Mouse (Mus musculus) bone marrow, adult 2 months (tissue): ENCODE measurements around the gene Cyp3a11.

Experiments
- CTCF ChIP-seq: fragments of 200-500 bp; IDR thresholded peaks from 2 replicates; pipeline ENCODE4 v1.5.1; 2011; ENCODE audit warnings: low read length, control low read depth; ENCODE audit not compliant: control insufficient read depth, insufficient read depth
- POLR2A ChIP-seq: fragments of 200-500 bp; IDR thresholded peaks from 2 replicates; pipeline ENCODE4 v1.6.1; 2011; ENCODE audit warnings: low read depth, mild to moderate bottlenecking, control low read depth, low read length, borderline replicate concordance; ENCODE audit not compliant: control insufficient read depth

- TF ChIP-seq CTCF, result no peak
- TF ChIP-seq POLR2A, result no peak
Measured at GRCm38 (mm10) chr5:145911781-145912180, 32.0 kb upstream of the Cyp3a11 start.
